Mouse (Mus musculus): ENCODE results near the gene Ldlrad2. TPM values are rescaled to one million over a fixed set of nuclear protein-coding genes. Genes with fewer than 3 reads are reported as not detected.

The Ldlrad2 gene
- polyA plus RNA-seq, 1 experiment from 2014 or later: not detected

- Histone ChIP-seq H3K36me3 (ENCODE audit: control insufficient read depth, insufficient read depth, low read length) (no peaks in the 10 kb centered on the region), H3K9ac (replicated peaks; ENCODE audit: low read depth, low read length) (no peak overlapping the region), H3K27ac (ENCODE audit: low read depth, low read length) (no peak overlapping the region), H3K4me2 (ENCODE audit: low read depth, low read length) (no peak overlapping the region), H3K4me1 (ENCODE audit: control insufficient read depth, insufficient read depth, low read length) (no peaks in the 10 kb centered on the region), H3K9me3 (ENCODE audit: control insufficient read depth, low read length) (no peaks in the 10 kb centered on the region), H3K4me3 (ENCODE audit: low read depth, low read length) (no peak overlapping the region), H3K27me3 (ENCODE audit: control insufficient read depth, insufficient read depth, low read length) (no peaks in the 10 kb centered on the region)
- no peak for ATAC-seq (ENCODE audit: low read depth)
- WGBS: 79% methylated on average over 6 of the region's 6 CpGs
Observed at GRCm38 (mm10) chr4:137527872-137528271, 46.5 kb downstream of the Ldlrad2 start.

GRCm38 (mm10) chr4:137527368-137527767 lies 47.0 kb downstream of the Ldlrad2 start:
- H3K9ac ChIP-seq (replicated peaks; ENCODE audit: low read depth, low read length): no peak overlapping the region
- 51% methylated on average over 4 of the region's 4 CpGs for WGBS
- no peaks in the 10 kb centered on the region for H3K9me3 ChIP-seq (ENCODE audit: control insufficient read depth, low read length)
- H3K27me3 ChIP-seq (ENCODE audit: control insufficient read depth, insufficient read depth, low read length): no peaks in the 10 kb centered on the region
- H3K4me2 ChIP-seq (ENCODE audit: low read depth, low read length): no peak overlapping the region
- H3K4me3 ChIP-seq (ENCODE audit: low read depth, low read length): no peak overlapping the region
- no peaks in the 10 kb centered on the region for H3K36me3 ChIP-seq (ENCODE audit: control insufficient read depth, insufficient read depth, low read length)
- ATAC-seq (ENCODE audit: low read depth): no peak
- H3K27ac ChIP-seq (ENCODE audit: low read depth, low read length): no peak overlapping the region
- no peaks in the 10 kb centered on the region for H3K4me1 ChIP-seq (ENCODE audit: control insufficient read depth, insufficient read depth, low read length)

- Histone ChIP-seq H3K9ac (replicated peaks; ENCODE audit: low read depth, low read length) (no peak overlapping the region), H3K4me1 (ENCODE audit: control insufficient read depth, insufficient read depth, low read length) (no peaks in the 10 kb centered on the region), H3K27ac (ENCODE audit: low read depth, low read length) (no peak overlapping the region), H3K4me2 (ENCODE audit: low read depth, low read length) (no peak overlapping the region), H3K36me3 (ENCODE audit: control insufficient read depth, insufficient read depth, low read length) (no peaks in the 10 kb centered on the region), H3K9me3 (ENCODE audit: control insufficient read depth, low read length) (no peaks in the 10 kb centered on the region), H3K4me3 (ENCODE audit: low read depth, low read length) (no peak overlapping the region), H3K27me3 (ENCODE audit: control insufficient read depth, insufficient read depth, low read length) (no peaks in the 10 kb centered on the region)
- WGBS: 93% methylated on average over 1 of the region's 1 CpGs
- ATAC-seq (ENCODE audit: low read depth): no peak
Observed at GRCm38 (mm10) chr4:137525426-137525825, 48.9 kb downstream of the Ldlrad2 start.

Small RNA genes within 50 kb of the gene (microRNA-seq; reads per million reads assigned to microRNA genes)
- not detected for gene Mir7018

Other genes with a start within 250 kb of the Ldlrad2 start
- gene Cdc42, start 216.8 kb downstream of the Ldlrad2 start, polyA plus RNA-seq (2014; fragmentation: Nextera tagmentation; extraction: Ambion mirVana): 997 and 1,001 TPM in 2 replicates
- not detected in 2 replicates for gene Cela3a, start 164.8 kb downstream of the Ldlrad2 start, polyA plus RNA-seq (2014; fragmentation: Nextera tagmentation; extraction: Ambion mirVana)
- not detected in 2 replicates for gene Cela3b, start 144.0 kb downstream of the Ldlrad2 start, polyA plus RNA-seq (2014; fragmentation: Nextera tagmentation; extraction: Ambion mirVana)
- gene 1700013G24Rik, start 121.3 kb downstream of the Ldlrad2 start, polyA plus RNA-seq (2014; fragmentation: Nextera tagmentation; extraction: Ambion mirVana): not detected in 2 replicates
- 2.7 and 10.8 TPM in 2 replicates for gene Hspg2, start 105.8 kb downstream of the Ldlrad2 start, polyA plus RNA-seq (2014; fragmentation: Nextera tagmentation; extraction: Ambion mirVana)
- 75.7 and 81.9 TPM in 2 replicates for gene Usp48, start 19.2 kb upstream of the Ldlrad2 start, polyA plus RNA-seq (2014; fragmentation: Nextera tagmentation; extraction: Ambion mirVana)
- gene Rap1gap, start 90.2 kb upstream of the Ldlrad2 start, polyA plus RNA-seq (2014; fragmentation: Nextera tagmentation; extraction: Ambion mirVana): 75.5 and 77.6 TPM in 2 replicates
- gene Alpl, start 221.8 kb upstream of the Ldlrad2 start, polyA plus RNA-seq (2014; fragmentation: Nextera tagmentation; extraction: Ambion mirVana): 8.5 and 9.5 TPM in 2 replicates